Mouse (Mus musculus): ENCODE data around the gene Patz1.

Patz1 gene

DNA sequence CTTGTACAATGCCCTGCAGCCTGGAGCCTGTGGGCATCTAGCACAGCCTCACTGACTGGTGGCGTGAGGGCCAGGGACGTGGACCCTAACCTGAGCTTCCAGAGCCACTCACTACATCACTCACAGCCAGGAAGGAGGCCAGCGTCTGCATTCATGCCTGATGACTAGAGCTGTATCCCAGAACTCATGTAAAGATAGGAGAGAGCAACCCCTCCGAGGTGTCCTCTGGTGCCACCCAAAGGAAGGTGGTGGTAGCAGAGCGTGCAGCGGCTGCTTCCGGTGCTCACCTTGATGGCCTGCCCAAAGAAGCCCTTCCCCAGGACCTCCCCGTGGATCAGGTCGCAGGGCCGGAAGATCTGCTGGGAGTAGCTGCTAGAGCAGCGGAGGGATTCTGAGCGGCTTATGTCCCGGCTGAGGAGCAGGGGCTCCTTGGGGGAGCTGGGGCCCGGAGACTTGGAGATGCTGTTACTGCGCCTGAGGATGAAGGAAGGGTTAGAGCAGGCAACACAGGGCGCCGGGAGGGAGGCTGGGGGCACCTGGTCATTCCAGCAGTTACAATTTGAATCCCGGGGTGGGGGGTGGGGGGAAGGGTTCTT is 64.4 kb downstream of the Patz1 start:
- no peak for DNase-seq (ENCODE audit: low spot score in 2 of 2)
